Mouse (Mus musculus): ENCODE measurements around the gene Gm9821.

Gene Gm9821

DNA sequence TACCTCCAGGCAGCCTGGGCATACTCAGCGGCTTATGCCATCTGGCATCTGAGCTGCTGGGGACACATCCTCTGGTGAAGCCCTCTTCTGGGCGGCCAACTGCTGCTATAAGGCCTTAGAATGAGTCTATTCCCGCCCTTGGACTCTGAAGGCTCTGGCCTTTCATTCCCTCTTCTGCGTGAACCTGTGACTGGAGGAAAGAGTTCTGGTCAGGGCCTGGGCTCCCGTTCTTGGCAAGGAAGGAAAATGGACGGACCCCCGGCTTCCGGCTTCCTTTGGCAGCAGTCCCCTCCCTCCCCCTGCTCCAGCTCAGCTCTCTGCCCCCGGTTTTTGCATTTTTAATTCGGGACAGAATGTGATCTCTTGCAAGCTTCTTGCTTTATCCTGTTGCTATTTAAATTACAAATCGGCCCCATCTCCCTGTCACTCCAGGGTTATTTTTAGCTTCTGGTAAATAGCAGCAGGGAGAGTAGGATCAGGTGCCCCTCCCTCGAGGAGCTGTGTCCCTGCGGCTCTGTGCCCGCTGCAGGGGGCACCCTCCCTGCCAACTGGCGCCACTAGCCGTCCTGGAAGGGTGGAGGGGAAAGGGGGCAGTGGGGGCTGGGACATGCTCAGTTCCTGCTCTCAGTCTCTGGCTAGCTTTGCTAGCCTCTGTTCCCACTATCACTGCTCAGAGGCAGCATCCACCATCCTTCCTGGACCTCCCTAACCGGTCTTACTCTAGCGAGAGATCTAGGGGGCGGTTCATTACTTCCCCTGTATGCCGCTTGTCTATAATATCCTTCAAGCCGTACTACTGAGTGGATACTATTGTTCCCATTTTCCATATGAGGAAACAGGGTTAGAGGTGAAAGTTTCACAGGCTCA lies 26.0 kb downstream of the Gm9821 start:
- no peak for DNase-seq (ENCODE audit: low read depth, low spot score)

DNA sequence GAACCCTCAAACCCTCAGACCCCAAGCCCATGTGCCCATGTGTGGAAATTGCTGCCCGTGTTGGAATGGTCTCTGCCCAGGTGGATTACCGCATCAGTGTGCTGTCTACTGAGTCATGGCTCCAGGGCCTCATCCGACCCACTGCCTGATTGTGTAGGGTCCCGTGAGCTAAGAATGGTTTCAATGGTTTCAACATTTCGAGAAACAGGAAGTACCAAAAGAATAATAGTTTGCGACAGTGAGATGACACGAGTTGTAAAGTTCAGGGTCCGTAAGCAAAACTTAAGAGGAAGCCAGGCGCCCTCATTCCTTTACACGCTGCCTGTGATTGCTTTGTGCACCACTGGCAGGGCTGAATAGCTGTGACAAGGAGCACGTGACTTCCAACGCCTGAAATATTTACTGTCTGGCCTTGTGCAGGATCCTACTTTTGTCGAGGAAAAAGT lies 26.6 kb downstream of the Gm9821 start:
- DNase-seq (ENCODE audit: low read depth, low spot score): no peak

DNA sequence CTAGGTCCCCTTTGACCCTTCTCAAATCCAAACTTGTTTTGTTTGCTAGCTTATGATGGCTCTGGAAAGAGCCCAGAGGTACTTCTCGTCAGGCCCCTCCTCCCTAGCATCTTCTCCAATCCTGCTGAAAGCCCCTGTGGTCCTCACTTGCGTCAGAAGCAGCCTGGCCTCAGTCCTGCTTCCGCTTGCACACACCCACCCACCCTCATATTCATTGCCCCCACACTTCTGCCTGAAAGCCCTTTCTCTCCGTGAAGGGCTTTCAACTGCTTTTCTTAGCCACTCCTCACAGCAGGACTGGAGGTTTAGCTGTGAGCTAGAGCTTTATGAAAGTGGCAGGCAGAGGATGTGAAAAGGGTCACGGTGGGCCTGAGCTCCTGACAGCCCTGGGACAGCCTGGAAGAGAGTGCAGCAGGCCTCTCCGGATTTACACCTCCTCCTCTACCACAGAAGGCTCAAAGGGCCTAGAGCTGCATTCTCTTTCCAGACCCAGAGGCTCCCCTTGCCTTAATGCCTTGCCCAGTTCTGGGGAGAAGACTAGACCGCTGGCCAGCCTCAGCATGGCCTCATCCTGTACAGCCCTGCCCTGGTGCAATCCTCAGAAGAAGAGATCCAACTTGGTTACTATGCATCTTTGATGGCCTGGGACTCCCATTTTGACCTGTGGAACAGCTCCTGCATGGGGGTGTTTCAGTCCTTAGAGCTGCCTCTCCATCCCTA lies 28.1 kb downstream of the Gm9821 start:
- DNase-seq (ENCODE audit: low read depth, low spot score): no peak

DNA sequence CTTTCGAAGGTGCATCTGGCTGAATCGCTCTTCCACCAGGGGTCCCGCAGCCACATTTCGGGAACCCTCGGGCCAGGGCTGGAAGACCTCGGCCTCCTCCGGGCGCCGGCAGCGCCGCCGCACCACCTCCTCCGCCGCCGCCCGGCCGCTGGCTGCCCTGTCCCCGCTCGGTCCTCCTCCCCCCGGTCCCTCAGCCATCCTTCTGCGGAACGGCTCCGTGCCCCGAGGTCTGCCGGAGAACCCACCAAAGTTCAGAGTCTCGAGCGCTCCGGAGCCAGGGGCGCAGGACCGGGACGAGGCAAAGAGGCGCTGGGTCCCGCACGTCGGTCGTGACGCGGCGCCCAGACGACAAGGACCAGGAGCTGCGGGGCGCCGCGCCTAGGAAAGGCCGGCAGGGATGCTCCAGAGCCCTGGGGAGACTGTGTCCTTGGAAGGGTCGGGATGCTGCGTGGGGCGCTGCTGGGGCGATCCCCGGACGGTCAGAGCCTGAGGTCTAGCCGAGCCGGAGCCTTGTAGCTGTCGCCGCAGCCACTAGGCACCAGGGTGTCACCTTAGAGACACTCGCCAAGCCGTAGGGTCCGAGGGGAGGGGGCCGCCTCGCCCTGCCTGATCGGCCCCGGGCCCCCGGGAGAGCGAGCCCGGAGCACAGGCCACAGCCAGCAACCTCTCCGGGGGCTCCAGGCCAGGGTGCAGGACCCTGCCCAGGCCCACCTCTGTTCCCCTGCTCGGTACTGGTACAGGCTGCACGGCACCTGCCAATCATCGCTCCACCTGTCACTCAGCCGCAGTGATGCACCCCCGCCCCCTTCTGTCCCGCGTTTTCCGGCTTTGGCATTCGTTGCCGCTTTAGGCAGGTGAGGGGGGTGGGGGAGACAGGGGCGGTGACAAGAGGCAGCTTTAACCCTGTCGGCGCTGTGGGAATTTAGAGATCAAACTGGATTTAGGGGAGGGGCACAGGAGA lies 30.4 kb downstream of the Gm9821 start, which contains the start of gene Dgkz:
TSS of gene Dgkz (minus strand) at position 284 of the 961 bp plus-strand sequence.
- DNase-seq (ENCODE audit: low read depth, low spot score): no peak

DNA sequence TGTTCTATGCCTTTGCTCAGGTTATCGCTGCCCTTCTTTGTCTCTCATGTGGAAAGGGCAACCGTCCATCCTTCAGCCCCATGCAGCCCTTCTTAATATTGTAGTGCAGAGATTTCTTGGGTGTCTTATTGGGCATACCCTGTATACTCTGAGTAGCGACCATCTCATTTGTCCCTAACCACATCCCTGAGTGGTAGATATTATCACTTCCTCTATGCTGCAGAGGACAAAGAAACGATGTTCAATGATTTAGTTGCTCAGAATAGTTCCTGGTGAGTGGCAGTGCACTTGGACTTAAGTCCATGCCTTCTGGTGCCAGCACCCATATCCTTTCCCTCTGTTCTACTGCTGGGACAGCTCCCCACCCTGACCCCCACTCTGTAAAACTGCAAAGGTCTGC lies 32.5 kb downstream of the Gm9821 start:
- no peak for DNase-seq (ENCODE audit: low read depth, low spot score)

DNA sequence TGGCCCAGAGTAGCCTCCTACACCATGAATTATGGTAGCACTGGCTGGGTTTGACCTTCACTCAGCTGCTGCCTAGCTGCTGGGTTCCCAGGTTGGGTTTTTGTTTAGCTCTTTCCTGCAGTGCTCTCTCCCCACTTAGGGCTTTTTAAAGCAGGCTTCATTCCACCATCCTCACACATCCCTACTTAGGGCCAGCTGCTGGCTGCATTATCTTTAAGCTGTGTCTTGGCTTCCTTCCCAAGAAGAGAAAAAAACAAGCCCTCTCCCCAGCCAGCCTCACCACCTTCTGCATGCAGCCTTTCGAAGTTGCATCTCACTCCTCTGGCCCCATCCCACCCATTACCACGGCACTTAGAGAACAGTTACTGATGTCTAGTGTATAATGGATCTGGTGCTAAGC lies 33.0 kb downstream of the Gm9821 start:
- no peak for DNase-seq (ENCODE audit: low read depth, low spot score)

DNA sequence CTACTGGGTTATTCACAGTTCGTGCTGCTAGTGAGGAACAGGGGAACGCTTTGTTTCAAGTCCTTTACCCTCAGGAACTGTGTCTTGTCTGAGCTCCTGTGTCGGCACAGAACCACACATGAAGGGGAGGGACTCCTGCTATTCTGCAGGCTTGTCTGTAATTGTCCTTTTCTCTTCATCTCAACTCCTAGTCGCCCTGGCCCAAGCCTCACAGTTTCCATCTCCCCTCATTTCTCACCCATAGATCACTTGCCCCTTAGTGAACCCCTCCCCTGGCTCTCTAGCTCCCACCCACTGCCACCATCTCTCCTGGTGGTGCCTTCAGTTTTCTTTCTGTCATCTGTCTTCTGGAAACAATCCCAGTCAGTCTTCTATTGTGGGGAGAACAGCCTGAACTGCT lies 34.7 kb downstream of the Gm9821 start:
- no peak for DNase-seq (ENCODE audit: low read depth, low spot score)

DNA sequence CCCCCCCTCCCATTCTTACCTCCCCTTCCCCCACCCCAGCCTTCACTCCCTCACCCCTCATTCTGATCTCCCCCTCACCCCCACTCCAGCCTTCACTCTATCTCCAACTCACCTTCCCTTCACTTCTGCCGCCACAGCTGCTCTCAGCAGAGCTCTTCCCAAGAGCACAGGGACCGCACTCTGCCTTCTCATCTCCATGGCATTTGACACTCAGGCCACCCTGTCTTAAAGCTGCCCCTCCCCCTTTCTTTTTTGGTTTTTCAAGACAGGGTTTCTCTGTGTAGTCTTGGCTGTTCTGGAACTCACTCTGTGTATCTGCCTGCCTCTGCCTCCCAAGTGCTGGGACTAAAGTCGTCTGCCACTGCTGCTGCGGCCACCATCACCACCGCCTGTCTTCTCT lies 35.3 kb downstream of the Gm9821 start:
- no peak for DNase-seq (ENCODE audit: low read depth, low spot score)

DNA sequence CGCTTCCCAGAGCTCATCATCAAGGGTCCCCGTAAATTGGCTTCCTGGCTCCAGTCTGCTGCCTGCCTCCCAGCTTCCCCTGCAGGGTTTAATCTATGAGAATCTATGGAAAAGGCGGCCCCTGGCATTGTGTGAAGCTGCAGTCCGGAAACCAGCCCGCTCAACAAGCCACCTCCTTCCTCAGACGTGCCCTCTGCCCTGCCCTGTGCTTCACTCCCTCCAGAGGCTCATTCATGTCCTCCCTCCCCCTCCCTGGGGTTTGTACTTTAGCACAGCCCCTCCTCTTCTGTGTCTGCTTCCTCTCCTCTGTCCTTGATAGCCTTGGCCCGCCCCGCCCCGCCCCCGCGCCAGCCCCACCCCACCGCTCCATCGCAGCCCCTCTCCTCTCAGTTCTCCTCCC lies 38.9 kb downstream of the Gm9821 start:
- no peak for DNase-seq (ENCODE audit: low read depth, low spot score)

DNA sequence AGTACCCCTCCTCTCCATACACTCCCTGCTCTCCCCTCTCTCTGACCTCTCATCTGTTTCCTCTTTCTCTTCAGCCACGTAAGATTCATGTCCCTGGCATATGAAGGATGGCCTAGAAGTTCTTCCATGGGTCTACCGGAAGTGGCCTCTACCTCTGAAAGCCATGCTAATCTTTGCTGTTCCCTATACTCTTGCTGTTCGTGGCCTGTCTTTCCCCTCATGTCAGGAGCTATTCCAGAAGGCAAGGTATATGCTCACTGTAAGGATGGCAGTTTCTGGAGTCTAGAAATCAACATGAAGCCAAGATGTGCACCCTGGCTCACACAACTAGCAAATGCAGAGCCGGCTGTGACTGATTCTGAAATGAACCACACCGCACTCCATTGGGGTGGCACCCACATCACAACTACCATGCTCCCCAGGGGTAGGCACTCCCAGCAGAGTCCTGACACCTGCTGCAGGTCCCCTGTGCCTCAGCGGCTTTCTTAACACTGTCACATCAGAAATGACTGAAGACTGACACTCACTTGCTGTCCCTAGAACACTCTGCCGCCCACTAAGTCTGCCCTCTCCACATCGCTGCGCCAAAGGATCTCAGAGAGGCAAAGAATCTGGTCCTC lies 39.5 kb downstream of the Gm9821 start:
- no peak for DNase-seq (ENCODE audit: low read depth, low spot score)

DNA sequence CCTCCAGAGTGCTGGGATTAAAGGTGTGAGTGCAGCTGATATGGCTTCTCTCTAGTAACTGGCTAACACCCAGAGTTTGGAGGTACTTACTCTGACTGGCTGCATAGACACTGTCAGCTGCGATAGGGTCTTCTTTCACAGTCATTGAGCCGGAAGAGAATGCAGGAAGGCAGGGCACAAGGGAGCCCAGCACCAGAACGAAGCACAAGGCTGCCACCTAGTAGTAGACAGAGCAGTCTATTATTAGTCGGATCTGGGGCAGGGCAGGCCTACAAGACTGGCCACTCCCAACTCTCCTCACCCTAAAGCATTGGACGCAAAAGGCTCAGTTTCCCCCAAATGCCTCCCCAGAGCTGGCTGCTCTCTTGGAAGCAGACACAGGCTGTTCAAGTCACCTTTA lies 40.6 kb downstream of the Gm9821 start:
- DNase-seq (ENCODE audit: low read depth, low spot score): no peak

DNA sequence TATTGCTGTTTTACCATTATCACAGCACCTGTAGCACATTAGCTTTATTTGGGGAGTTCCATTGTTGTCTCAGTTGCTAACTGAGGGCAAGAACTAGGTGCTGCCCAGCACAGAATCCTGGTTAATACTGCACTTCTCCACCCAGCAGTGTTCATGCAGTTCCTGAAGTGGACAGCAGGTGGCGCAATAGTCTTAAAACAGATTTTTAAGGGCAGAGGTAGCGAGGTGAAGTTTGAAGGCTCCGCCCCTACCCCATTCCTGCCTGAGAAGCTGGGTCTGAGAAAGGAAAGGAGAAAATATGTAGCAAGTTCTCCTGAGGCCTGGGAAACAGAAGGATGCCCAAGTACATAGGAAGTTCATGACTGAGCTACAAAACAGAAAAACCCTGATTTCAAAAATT lies 42.0 kb downstream of the Gm9821 start:
- DNase-seq (ENCODE audit: low read depth, low spot score): no peak

DNA sequence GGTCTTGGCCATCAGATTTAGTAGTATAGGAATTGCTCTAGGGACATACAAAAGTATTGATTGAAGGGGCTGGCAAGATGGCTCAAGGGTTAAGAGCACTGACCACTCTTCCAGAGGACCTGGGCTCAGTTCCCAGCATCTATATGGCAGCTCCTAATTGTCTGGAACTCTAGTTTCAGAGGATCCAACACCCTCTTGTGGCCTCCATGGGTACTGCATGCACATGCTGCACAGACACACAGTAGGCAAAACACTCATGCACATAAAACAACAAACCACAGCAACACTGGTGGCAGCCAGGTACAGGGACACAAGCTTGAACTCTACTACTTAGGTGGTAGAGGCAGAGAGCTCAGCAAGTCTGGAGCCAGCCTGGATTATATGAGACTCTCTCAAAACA lies 44.2 kb downstream of the Gm9821 start:
- no peak for DNase-seq (ENCODE audit: low read depth, low spot score)

DNA sequence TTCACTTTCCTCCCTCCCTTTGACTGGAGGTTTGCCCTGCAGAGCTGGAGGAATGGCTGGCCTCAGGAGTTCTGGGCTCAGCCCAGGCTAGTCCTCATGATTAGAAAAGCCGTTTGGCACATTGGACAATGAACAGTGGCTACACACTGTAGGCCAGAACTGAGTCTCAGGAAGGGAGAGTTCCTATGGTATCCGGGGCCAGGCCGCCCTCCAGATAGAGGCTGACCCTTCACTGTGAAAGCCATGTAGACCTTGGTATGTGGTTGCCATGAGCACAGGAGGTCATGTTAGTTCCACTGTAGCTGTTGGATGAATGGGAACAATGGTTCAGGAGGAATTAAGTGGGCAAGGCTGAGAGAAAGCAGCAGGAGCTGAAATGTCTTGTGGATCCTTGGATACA lies 47.9 kb downstream of the Gm9821 start:
- DNase-seq (ENCODE audit: low read depth, low spot score): no peak

DNA sequence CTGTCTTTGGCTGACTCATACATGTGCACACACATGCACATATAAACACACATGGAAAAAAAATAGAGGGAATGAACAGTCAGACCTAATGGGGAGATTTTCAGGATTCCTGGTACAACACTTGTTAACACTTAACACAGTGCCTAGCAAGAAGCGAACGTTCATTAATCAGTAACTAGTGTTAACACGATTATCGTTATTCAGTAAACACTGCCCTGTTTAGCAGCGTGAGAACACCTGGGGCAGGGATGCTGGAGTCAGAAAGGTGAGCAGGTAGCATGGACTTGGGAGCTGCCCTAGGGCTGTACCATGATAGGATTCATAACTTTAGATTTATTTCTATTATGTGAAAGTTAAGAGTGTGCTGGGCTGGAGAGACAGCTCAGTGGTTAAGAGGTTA lies 50.5 kb downstream of the Gm9821 start:
- DNase-seq (ENCODE audit: low read depth, low spot score): no peak
